Mouse (Mus musculus) kidney, adult 18-20 months (tissue): Measurements from ENCODE around the gene Sh3yl1.

Experiments used
- DNase-seq: peaks from one replicate; pipeline ENCODE4 v3.0.0; 2021

Gene Sh3yl1

GRCm38 (mm10) chr12:30970700-30971099 lies 59.2 kb downstream of the Sh3yl1 start:
- no peak for DNase-seq

- no peak for DNase-seq
These were observed 92.3 kb downstream of the Sh3yl1 start for GRCm38 (mm10) chr12:31003795-31004194.

- DNase-seq = peak; percentile 82
These were observed 93.5 kb downstream of the Sh3yl1 start for GRCm38 (mm10) chr12:31005010-31005409.

GRCm38 (mm10) chr12:31008171-31008570 lies 96.7 kb downstream of the Sh3yl1 start:
- peak; percentile 45 for DNase-seq
